Mouse (Mus musculus) ES-E14 (cell line): ENCODE measurements around the gene Zfp655. TPM values are rescaled to one million over a fixed set of nuclear protein-coding genes. Genes with fewer than 3 reads are reported as not detected.

Source experiments
- DNase-seq: peaks from one replicate; pipeline ENCODE4 v3.0.0-alpha.2; 2013; ENCODE audit warnings: low read depth, low spot score
- H3K27ac ChIP-seq: 2 replicates; pipeline ENCODE4 v1.5.1; 2012; ENCODE audit warnings: low read depth, mild to moderate bottlenecking, low read length, moderate library complexity, mixed read lengths; ENCODE audit not compliant: poor library complexity, insufficient read depth, severe bottlenecking
- H3K36me3 ChIP-seq: 2 replicates; pipeline ENCODE4 v1.6.1; 2012; ENCODE audit warnings: mild to moderate bottlenecking, low read length, moderate library complexity, mixed read lengths; ENCODE audit not compliant: control insufficient read depth, poor library complexity, insufficient read depth, severe bottlenecking
- H3K4me1 ChIP-seq, 2 experiments: fragments of 150-350 bp in 1 of 2; sonication (generic) in 1 of 2; 2 replicates each; pipeline ENCODE4 v1.6.1; 2012; ENCODE audit warnings: low read length in 2 of 2, mild to moderate bottlenecking in 1 of 2, mixed read lengths in 1 of 2; ENCODE audit not compliant: control insufficient read depth in 2 of 2, insufficient read depth in 2 of 2, poor library complexity in 1 of 2
- H3K4me3 ChIP-seq, 2 experiments: fragments of 150-350 bp in 1 of 2; sonication (generic) in 1 of 2; 2 replicates each; pipeline ENCODE4 v1.5.1; 2012; ENCODE audit warnings: low read length in 2 of 2, low read depth in 1 of 2, mild to moderate bottlenecking in 1 of 2, mixed read lengths in 1 of 2; ENCODE audit not compliant: insufficient read depth in 1 of 2, poor library complexity in 1 of 2, severe bottlenecking in 1 of 2
- H3K9ac ChIP-seq: 2 replicates; pipeline ENCODE4 v1.6.1; 2012; ENCODE audit warnings: low read depth, mild to moderate bottlenecking, low read length, mixed read lengths; ENCODE audit not compliant: poor library complexity, insufficient read depth, severe bottlenecking
- H3K9me3 ChIP-seq: fragments of 150-350 bp; sonication (generic); 2 replicates; pipeline ENCODE4 v1.6.1; 2012; ENCODE audit warnings: low read depth, mild to moderate bottlenecking, low read length; ENCODE audit not compliant: control insufficient read depth, insufficient read depth
- CHD2 ChIP-seq: IDR thresholded peaks from 2 replicates; pipeline ENCODE4 v1.6.1; 2014; ENCODE audit warnings: mild to moderate bottlenecking, low read depth, low read length, inconsistent platforms
- HCFC1 ChIP-seq: IDR thresholded peaks from 2 replicates; pipeline ENCODE4 v1.6.1; 2012; ENCODE audit warnings: low read length, inconsistent platforms, borderline replicate concordance; ENCODE audit not compliant: insufficient read depth
- MAFK ChIP-seq: IDR thresholded peaks from 2 replicates; pipeline ENCODE4 v1.6.1; 2014; ENCODE audit warnings: mild to moderate bottlenecking, low read depth, low read length, inconsistent platforms; ENCODE audit not compliant: insufficient read depth
- ZC3H11A ChIP-seq: IDR thresholded peaks from 2 replicates; pipeline ENCODE4 v1.6.1; 2012; ENCODE audit warnings: low read depth, mild to moderate bottlenecking, inconsistent platforms, low read length, borderline replicate concordance
- ZNF384 ChIP-seq: IDR thresholded peaks from 2 replicates; pipeline ENCODE4 v1.6.1; 2012; ENCODE audit warnings: low read depth, low read length, inconsistent platforms
- in situ Hi-C, 2 experiments: fragments of 600-800 bp; cut with MboI; formaldehyde crosslinking; loops; one replicate each; pipeline ENCODE4 v1.15.1; 2025; ENCODE audit warnings: low sequenced_read_pairs in 2 of 2, inconsistent platforms in 1 of 2; ENCODE audit not compliant: unreplicated experiment in 2 of 2
- total RNA-seq: library from RNA; depleted of rRNA; stranded (reverse); fragments of 300-350 nt; gene quantifications from 2 replicates; pipeline ENCODE4 v1.2.3, GENCODE M21; 2012

The Zfp655 gene
- total RNA-seq, 1 experiment, result 36.1 TPM

DNA sequence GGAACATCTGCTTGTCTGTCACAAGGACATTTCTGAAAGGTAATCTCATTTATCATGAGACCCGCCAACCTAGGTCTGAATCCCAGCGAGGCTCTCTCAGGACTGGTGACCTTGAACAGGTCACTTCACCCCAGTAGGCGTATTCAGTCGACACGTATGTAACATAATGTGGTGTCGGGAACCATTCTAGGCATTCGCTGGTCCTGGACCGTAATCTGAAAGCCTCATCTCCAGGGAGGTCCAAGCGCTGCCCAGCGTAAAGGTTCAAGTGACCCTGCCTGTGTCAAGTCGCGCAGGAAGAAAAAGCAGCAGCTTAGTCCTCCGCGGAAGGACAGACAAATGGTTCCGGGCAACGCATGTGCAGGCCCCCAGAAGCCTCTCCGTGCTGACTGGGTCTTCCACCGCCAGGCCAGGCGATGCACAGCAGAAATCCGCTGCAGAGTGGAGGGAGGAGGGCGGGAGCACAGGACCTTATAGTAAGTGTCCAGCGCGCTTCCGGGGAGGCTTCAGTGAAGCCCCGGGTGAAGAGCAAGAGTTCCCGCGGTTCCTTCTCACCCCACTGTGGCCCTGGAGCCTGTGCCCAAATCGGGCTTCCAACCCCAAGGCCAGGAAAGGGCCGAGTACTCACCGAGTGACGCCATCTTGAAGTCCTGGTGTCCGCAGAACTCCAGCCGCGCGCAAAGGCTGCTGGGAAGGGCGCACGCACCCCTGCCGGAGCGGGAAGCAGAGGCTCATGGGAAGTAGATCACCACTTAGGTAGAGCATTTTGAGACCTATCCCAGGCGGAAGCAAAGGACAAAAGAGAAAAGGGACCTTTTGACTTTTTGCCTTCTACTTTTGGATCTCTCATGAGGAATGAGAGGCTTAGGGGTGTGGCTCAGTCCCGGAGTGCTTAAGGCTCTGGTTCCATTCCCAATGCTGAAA, 40.4 kb upstream of the Zfp655 start:
- in situ Hi-C loops, result no loop called here
- peak overlapping the region; percentile 91 to 95 for H3K4me3 ChIP-seq
- peak overlapping the region; percentile 91 for H3K9ac ChIP-seq
- peak; percentile 84 for DNase-seq
- peak overlapping the region; percentile 73 for H3K27ac ChIP-seq
- peaks cover 5 to 6% of the 10 kb centered on the region in 2 experiments; a peak in 3 of 4 replicates for H3K4me1 ChIP-seq
- TF ChIP-seq HCFC1 (peak; percentile 65; the same call in 1 of the 2 replicates), MAFK (peak; percentile 25; the same call in 1 of the 2 replicates), CHD2 (no peak), ZNF384 (no peak)
- no peaks in the 10 kb centered on the region for H3K9me3 ChIP-seq
- peaks cover 18% of the 10 kb centered on the region for H3K36me3 ChIP-seq

DNA sequence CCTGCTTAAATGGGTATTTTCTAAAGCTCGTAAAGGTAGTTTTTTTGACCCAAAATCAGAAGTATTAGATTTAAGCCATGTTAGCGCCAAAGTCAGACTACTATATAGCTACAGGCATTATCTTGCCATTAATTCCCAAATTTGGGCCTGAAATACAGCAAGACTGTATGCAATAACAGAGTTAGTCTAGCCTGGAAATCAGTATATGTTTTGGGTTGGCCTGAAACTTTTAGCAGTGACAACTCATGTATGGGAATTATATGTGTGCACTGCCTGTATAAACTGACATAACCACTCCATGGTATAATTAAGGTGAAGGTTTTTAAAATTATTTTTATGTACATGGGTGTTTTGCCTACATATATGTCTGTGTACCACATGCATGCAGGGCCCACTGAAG, 39.6 kb upstream of the Zfp655 start, which contains the start of gene Atp5j2:
Atp5j2 (minus strand) TSS at position 101 of the 400 bp plus-strand sequence.
- Histone ChIP-seq H3K9me3 (no peaks in the 10 kb centered on the region), H3K27ac (peak within 1 kb of the TSS; percentile 73), H3K4me3 (peak within 1 kb of the TSS; percentile 91 to 95), H3K9ac (peak within 1 kb of the TSS; percentile 91), H3K36me3 (peaks cover 11% of the 10 kb centered on the region), H3K4me1 (peaks cover 5 to 6% of the 10 kb centered on the region in 2 experiments; a peak in 3 of 4 replicates)
- in situ Hi-C loops, result no loop called here
- TF ChIP-seq MAFK (no peak), ZC3H11A (no peak), ZNF384 (no peak), CHD2 (no peak), HCFC1 (no peak)
- DNase-seq, result no peak

DNA sequence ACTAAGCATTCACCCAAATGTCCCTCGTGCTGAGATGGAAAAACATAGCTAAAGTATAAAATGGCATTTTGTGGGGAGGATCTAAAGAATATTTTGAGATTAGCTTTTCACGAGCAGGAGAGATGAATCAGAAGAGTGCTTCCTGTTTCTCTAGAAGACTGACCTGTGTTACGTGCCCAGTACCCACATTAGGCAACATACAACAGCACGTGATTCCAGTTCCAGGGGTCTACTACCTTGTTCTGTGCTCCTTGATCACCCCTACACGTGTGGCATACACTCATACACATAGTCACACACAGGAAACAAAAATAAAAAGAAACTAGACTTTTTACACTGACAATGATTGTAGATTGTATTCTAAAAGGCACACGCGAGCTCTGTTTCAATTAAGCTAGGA, 31.1 kb upstream of the Zfp655 start:
- in situ Hi-C loops, result no loop called here
- Histone ChIP-seq H3K27ac (no peak overlapping the region), H3K4me1 (no peaks in the 10 kb centered on the region), H3K4me3 (peak overlapping the region in 1 of 2 experiments; percentile 96; a peak in 1 of 4 replicates), H3K9ac (no peak overlapping the region), H3K36me3 (peaks cover under 1% of the 10 kb centered on the region; the same call in 1 of the 2 replicates), H3K9me3 (no peaks in the 10 kb centered on the region)
- DNase-seq, result no peak
- TF ChIP-seq CHD2 (no peak), ZC3H11A (no peak), MAFK (no peak), HCFC1 (no peak), ZNF384 (no peak)

DNA sequence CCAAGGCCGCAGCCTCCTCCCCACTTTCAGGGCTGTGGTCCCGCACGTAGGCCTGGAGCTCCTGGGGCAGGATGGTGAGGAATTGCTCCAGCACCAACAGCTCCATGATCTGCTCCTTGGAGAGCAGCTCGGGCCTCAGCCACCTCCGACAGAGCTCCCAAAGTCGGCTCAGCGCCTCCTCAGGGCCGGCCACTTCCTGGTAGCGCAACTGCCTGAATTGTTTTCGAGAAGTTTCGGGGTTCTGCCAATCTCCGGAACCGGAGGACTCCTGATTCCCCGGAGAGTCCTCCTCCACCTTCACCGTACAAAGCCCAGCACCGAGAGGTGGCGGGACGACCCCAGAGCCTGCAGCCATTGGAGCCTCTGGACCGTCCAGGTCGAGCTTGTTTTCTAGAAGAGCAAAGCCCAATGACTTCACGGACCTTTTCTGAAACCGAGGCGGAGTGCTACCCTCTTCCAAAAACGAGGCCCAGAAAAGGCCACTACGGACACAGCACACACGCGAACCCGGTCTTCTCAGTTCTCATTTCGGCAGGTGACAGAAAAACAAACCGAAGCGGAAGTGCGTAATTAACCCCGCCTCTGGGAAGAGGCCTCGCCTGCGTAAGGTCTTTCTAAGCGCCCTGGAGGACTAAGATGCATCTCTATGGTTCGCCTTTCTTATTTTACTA, 30.1 kb upstream of the Zfp655 start, which contains the start of gene Zkscan14:
Zkscan14 (minus strand) TSS at position 548 of the 671 bp plus-strand sequence.
- no peaks in the 10 kb centered on the region for H3K9me3 ChIP-seq
- H3K27ac ChIP-seq, result no peak within 1 kb of the TSS
- H3K9ac ChIP-seq, result peak within 1 kb of the TSS; percentile 74
- no peaks in the 10 kb centered on the region for H3K4me1 ChIP-seq
- DNase-seq, result no peak
- in situ Hi-C loops, result no loop called here
- no peaks in the 10 kb centered on the region for H3K36me3 ChIP-seq
- H3K4me3 ChIP-seq, result peak within 1 kb of the TSS; percentile 73 to 96
- no peak for TF ChIP-seq MAFK
- TF ChIP-seq ZC3H11A, result no peak
- no peak for TF ChIP-seq CHD2
- TF ChIP-seq ZNF384, result no peak
- TF ChIP-seq HCFC1, result no peak
